Mouse (Mus musculus): ENCODE measurements around the gene Tmigd1. TPM values are rescaled to one million over a fixed set of nuclear protein-coding genes. Genes with fewer than 3 reads are reported as not detected.

The Tmigd1 gene
- 0.08 TPM in 1 of 2 replicates, not detected in the other for polyA plus RNA-seq (2012; rRNA removed)

GRCm38 (mm10) chr11:76901579-76902361 lies at the start of gene Tmigd1:
Gene Tmigd1 (plus strand): TSS chr11:76902159.

GRCm38 (mm10) chr11:76924759-76925236 lies 22.8 kb downstream of the Tmigd1 start, which contains the start of gene Blmh:
Gene Blmh (plus strand): TSS chr11:76924809.

Other genes with a start within 250 kb of the Tmigd1 start
- gene Bhlha9, start 229.7 kb upstream of the Tmigd1 start, polyA plus RNA-seq (2012; rRNA removed): 0.39 and 0.65 TPM in 2 replicates
- 0.09 and 0.46 TPM in 2 replicates for gene Trarg1, start 222.4 kb upstream of the Tmigd1 start, polyA plus RNA-seq (2012; rRNA removed)
- gene Gosr1, start 138.6 kb upstream of the Tmigd1 start, polyA plus RNA-seq (2012; rRNA removed): 25.4 and 26.9 TPM in 2 replicates
- 16.2 and 17.8 TPM in 2 replicates for gene Cpd, start 55.1 kb upstream of the Tmigd1 start, polyA plus RNA-seq (2012; rRNA removed)
- gene Blmh, start 22.6 kb downstream of the Tmigd1 start, polyA plus RNA-seq (2012; rRNA removed): 67.1 and 68.1 TPM in 2 replicates
- gene Slc6a4, start 96.4 kb downstream of the Tmigd1 start, polyA plus RNA-seq (2012; rRNA removed): 4.0 and 6.3 TPM in 2 replicates
- gene Nsrp1, start 176.3 kb downstream of the Tmigd1 start, polyA plus RNA-seq (2012; rRNA removed): 10.7 and 12.1 TPM in 2 replicates

All from central nervous system, embryonic 14 days (tissue).